Mouse (Mus musculus): ENCODE measurements around the gene Spata25. TPM values are rescaled to one million over a fixed set of nuclear protein-coding genes. Genes with fewer than 3 reads are reported as not detected.
"Not testable (repeated sequence)": the region's sequence is repeated elsewhere in the genome, so short reads cannot be mapped to it uniquely, and the experiment has no call there.

Spata25 gene
- total RNA-seq, 2 experiments from 2014 or later, result 0.47 to 0.79 TPM

- H3K27ac ChIP-seq, result no peak overlapping the region
- H3K4me3 ChIP-seq, result no peak overlapping the region
- no peak for TF ChIP-seq CTCF (conservative IDR thresholded peaks at IDR 0.05)
- DNase-seq (ENCODE audit: low spot score in 2 of 2), result no peak
Measured at GRCm38 (mm10) chr2:164815348-164815747, 13.0 kb downstream of the Spata25 start.

DNA sequence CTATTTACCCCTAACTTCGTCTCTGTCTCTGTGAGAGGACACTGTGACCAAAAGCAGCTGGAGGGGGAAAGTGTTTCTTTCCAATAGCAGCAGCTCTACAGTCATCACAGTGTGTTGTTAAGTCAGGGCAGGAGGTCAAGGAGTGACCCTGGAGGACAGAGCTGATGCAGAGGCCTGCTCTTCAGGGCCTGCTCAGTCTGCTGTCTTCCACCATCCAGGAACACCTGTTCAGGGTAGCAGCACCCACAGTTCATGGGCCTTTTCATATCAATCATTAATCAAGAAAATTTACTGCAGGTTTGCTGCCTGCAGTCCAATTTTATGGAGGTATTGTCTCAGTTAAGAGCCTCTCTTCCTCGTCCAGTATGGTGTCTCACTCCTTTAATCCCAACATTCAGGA lies 14.8 kb downstream of the Spata25 start:
- no peak for DNase-seq (ENCODE audit: low spot score in 2 of 2)
- H3K4me3 ChIP-seq, result no peak overlapping the region
- TF ChIP-seq CTCF (conservative IDR thresholded peaks at IDR 0.05), result no peak
- H3K27ac ChIP-seq, result no peak overlapping the region

DNA sequence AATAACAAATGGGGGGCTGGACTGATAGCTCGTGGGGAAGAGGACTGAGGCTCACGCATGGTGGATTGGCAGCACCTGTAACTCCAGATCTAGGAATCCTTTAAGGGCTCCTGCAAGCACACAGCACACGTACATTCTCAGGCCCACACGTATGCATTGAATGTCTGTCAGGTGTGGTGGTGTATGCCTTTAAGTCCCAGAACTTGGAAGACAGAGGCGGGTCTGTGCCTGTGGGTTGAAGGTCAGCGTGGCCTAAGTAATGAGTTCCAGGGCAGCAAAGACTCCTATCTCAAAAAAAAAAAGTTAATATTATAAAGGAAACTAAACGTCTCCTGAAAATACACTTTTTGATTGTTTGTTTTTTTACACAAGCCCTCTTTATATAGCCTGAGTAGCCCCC lies 21.7 kb downstream of the Spata25 start:
- no peak for DNase-seq (ENCODE audit: low spot score in 2 of 2)
- no peak overlapping the region for H3K27ac ChIP-seq
- no peak for TF ChIP-seq CTCF (conservative IDR thresholded peaks at IDR 0.05)
- no peak overlapping the region for H3K4me3 ChIP-seq

- no peak for TF ChIP-seq CTCF (conservative IDR thresholded peaks at IDR 0.05)
- Histone ChIP-seq H3K4me3 (peak overlapping the region; percentile 100), H3K27ac (peak overlapping the region; percentile 91)
- DNase-seq (ENCODE audit: low spot score in 2 of 2), result no peak
Measured at GRCm38 (mm10) chr2:164805332-164805718, 23.0 kb downstream of the Spata25 start.

- no peak for TF ChIP-seq CTCF (conservative IDR thresholded peaks at IDR 0.05)
- Histone ChIP-seq H3K27ac (peak within 1 kb of the TSS; percentile 91), H3K4me3 (peak within 1 kb of the TSS; percentile 100)
Measured at GRCm38 (mm10) chr2:164804533-164805331, 23.6 kb downstream of the Spata25 start, which contains the start of the genes Acot8 and Zswim3. Gene Acot8, minus strand, starts transcription at chr2:164804882. Gene Zswim3, plus strand, starts transcription at chr2:164805098.

DNA sequence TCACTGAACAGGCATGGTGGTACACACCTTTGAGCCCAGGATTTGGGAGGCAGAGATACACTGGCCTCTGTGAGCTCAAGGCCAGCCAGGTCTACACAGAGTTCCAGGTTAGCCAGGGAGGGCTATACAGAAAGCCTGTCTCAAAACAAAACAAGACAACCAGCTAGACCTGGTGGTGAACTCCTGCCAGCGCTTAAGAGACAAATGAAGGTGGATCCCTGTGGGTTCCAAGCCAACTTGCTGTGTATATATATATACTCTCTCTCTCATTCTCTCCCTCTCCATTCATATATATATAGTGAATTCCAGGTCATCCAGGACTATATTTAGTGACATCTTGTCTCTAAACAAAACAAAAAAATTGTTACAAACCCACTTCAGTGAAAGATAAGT lies 24.4 kb downstream of the Spata25 start:
- no peak for DNase-seq (ENCODE audit: low spot score in 2 of 2)
- no peak for TF ChIP-seq CTCF (conservative IDR thresholded peaks at IDR 0.05)
- Histone ChIP-seq H3K27ac (no peak overlapping the region; the same call in 1 of the 2 replicates), H3K4me3 (peak overlapping the region; percentile 100)

More at GRCm38 (mm10) chr2:164804533-164805331, 23.6 kb downstream of the Spata25 start, which contains the start of the genes Acot8 and Zswim3:
- peak; percentile 98 for DNase-seq (ENCODE audit: low spot score in 2 of 2)

- Histone ChIP-seq H3K27ac (no peak overlapping the region), H3K4me3 (peak overlapping the region; percentile 100)
- DNase-seq (ENCODE audit: low spot score in 2 of 2), result no peak
- TF ChIP-seq CTCF (conservative IDR thresholded peaks at IDR 0.05), result no peak
Measured at GRCm38 (mm10) chr2:164803201-164803920, 25.0 kb downstream of the Spata25 start.

DNA sequence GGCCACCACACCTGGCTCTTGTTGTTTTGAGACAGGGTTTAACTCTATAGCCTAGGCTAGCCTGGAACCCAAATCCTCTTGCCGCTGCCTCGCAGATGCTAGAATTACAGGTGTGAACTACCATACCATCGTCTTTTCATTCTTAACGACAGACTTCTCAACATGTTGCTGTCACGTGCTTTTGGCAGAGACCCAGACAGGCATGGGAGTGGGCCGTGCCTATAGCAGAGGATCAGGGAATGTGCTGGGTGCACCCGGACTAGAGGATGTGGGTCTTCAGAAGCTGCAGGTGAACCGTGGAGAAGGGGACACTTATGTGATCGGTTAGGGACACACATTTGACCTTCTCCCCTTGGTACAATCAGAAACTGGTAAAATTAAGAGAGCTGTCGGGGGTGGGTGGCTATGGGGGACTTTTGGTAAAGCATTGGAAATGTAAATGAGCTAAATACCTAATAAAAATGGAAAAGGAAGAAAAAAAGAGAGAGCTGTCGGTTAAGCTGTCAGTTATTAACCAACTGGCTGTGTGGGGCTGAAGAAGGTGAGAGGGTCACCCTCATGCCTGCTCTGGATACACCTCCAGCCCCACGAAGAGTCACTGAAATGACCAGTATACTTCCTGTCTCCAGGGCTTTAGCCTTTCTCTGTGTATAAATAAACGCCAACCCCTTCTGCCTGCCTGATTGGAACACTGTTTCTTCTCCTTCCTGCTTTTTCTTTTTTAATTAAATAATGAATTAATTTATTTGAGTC lies 27.9 kb downstream of the Spata25 start:
- DNase-seq (ENCODE audit: low spot score in 2 of 2), result no peak

DNA sequence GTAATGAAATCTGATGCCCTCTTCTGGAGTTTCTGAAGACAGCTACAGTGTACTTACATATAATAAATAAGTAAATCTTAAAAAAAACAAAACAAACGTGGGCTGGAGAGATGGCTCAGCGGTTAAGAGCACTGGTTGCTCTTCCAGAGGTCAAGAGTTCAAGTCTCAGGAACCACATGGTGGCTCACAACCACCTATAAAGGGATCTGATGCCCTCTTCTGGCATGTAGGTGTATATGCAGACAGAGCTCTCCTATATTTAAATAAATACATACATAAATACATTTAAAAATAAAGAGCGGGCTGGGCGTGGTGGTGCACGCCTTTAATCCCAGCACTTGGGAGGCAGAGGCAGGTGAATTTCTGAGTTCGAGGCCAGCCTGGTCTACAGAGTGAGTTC lies 29.8 kb downstream of the Spata25 start:
- H3K4me3 ChIP-seq; H3K27ac ChIP-seq; DNase-seq (ENCODE audit: low spot score in 2 of 2): not testable (repeated sequence)
- TF ChIP-seq CTCF (conservative IDR thresholded peaks at IDR 0.05), result peak; percentile 71

More for the DNA sequence above, 27.9 kb downstream of the Spata25 start:
- Histone ChIP-seq H3K27ac (no peak overlapping the region), H3K4me3 (no peak overlapping the region)
- no peak for TF ChIP-seq CTCF (conservative IDR thresholded peaks at IDR 0.05)

DNA sequence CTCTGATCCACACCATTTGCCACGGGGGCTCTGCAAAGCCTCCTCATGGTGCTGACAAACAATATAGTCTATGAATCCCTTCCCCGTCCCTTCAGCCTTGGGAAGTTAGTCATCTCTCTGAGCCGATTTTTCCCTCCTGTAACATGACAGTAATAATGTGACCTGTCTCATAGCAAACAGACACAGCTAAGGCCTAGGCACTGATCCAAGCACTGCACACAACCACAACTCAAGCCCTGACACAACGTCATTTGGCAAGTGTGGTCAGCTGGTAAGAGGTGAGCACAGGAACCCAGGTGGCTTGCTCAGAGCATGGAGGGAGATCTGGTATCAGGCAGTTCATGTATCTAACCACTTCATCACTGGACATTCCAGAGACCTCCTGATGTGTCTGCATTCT lies 32.5 kb downstream of the Spata25 start:
- Histone ChIP-seq H3K4me3 (no peak overlapping the region), H3K27ac (no peak overlapping the region)
- no peak for DNase-seq (ENCODE audit: low spot score in 2 of 2)
- TF ChIP-seq CTCF (conservative IDR thresholded peaks at IDR 0.05), result no peak

DNA sequence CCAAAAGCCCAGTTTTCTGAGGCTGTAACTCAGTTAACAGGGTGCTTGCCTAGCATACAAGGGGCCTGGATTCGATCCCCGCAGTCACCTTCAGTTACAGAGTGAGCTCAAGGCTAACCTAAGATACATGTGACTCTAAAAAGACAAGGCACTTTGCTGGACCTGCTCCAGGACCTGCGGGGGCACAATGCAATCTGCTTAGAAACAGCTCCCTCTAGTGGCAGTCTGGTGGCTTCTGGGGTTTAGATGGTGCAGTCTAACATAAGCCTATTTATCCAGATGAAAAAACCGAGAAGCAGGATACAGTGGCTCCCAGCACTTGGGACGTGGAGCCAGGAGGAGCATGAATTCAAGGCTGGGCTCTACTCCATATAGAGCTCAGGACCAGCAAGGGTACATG lies 34.0 kb downstream of the Spata25 start:
- peak; percentile 90 for TF ChIP-seq CTCF (conservative IDR thresholded peaks at IDR 0.05)
- DNase-seq (ENCODE audit: low spot score in 2 of 2), result peak; percentile 87 to 89
- H3K4me3 ChIP-seq, result no peak overlapping the region
- H3K27ac ChIP-seq, result peak overlapping the region; percentile 53

DNA sequence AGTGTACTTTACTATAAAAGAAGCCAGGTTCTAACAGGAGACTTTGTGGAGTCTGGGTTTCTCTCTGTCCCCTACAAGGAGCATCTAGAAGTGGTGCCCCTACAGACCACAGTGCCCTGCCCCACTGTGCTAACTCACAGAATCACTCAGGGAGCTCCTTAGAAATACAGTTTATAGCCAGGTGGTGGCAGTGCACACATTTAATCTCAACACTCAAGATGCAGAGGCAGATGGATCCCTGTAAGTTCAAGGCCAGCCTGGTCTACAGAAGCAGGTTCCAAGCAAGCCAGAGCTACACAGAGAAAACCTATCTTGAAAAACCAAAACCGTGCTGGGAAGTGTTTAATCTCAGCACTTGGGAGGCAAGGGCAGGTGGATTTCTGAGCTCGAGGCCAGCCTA lies 34.6 kb downstream of the Spata25 start:
- TF ChIP-seq CTCF (conservative IDR thresholded peaks at IDR 0.05), result no peak
- H3K27ac ChIP-seq, result peak overlapping the region; percentile 53
- DNase-seq (ENCODE audit: low spot score in 2 of 2), result no peak
- no peak overlapping the region for H3K4me3 ChIP-seq

DNA sequence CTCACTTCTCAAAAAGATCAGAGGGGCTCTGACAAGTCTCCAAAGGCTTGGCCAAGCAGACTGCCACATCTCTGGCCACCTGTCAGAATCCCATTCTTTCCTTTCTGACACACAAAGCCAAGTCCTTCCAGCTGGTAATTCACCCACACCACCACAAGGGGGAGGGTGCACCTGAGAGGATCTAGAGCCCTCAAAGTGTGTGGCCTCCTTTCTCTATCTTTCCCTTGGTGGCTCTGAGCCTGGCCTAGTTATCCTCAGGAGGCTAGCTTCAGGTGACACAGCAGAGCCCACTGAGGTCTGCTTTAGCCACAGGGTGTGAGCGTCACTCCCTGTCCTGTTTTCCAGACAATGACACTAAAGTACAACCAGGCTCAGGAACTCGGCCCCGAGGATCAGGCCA lies 35.1 kb downstream of the Spata25 start:
- TF ChIP-seq CTCF (conservative IDR thresholded peaks at IDR 0.05), result peak; percentile 83
- peak overlapping the region; percentile 53; the same call in 1 of the 2 replicates for H3K27ac ChIP-seq
- DNase-seq (ENCODE audit: low spot score in 2 of 2), result peak in 1 of 2 experiments; percentile 63
- no peak overlapping the region for H3K4me3 ChIP-seq

All from layer of hippocampus, adult 2 months (tissue).